Mouse (Mus musculus) bone marrow macrophage, adult 2 months (primary cell): ENCODE results near the gene Rad54l.

ENCODE experiments used
- CTCF ChIP-seq: IDR thresholded peaks from 2 replicates; pipeline ENCODE4 v1.5.1; 2012; ENCODE audit warnings: low read depth, mild to moderate bottlenecking, low read length, moderate library complexity
- POLR2A ChIP-seq: IDR thresholded peaks from 2 replicates; pipeline ENCODE4 v1.6.1; 2012; ENCODE audit warnings: mild to moderate bottlenecking, low read depth, low read length, borderline replicate concordance

DNA sequence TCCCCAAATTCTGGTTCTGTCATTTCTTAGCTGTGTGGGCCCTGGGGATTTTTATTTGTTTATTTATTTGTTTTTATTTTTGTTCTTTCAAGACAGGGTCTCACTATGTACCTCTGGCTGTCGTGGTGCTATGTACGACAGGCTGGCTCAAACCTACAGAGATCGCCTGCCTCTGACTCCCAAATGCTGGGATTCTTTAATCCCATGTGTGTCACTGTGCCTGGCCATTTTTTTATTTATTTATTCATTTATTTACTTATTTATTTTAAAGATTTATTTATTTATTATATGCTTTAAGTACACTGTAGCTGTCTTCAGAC is 45.8 kb upstream of the Rad54l start:
- TF ChIP-seq CTCF = no peak
- no peak for TF ChIP-seq POLR2A
